Mouse (Mus musculus) lung, postnatal 0 days (tissue): ENCODE data around the gene Stra6l.

Experiments
- CTCF ChIP-seq: IDR thresholded peaks from 2 replicates; pipeline ENCODE4 v1.5.1; 2016; ENCODE audit warnings: antibody characterized with exemption, mild to moderate bottlenecking
- EP300 ChIP-seq: IDR thresholded peaks from 2 replicates; pipeline ENCODE4 v1.6.1; 2016; ENCODE audit warnings: antibody characterized with exemption, mild to moderate bottlenecking, control low read depth

GRCm38 (mm10) chr4:45798964-45799363 lies 49.5 kb upstream of the Stra6l start, which contains the start of gene Aldh1b1:
- TF ChIP-seq CTCF: no peak
- no peak for TF ChIP-seq EP300
